Mouse (Mus musculus) megakaryocyte progenitor cell, adult 5-6 weeks (primary cell): ENCODE data around the gene Ssbp3. TPM values are rescaled to one million over a fixed set of nuclear protein-coding genes. Genes with fewer than 3 reads are reported as not detected.

Experiments
- ATAC-seq: replicated peaks from 2 replicates; pipeline ENCODE4 v1.8.0; 2016; ENCODE audit warnings: mild to moderate bottlenecking, moderate TSS enrichment, inconsistent platforms; ENCODE audit not compliant: poor library complexity
- total RNA-seq, 2 experiments: library from RNA; stranded (forward) in 1 of 2; stranded (reverse) in 1 of 2; fragments of 157-497, 149-512 nt in 1 of 2; fragments of 200-1000 nt in 1 of 2; gene quantifications; 2 replicates each; pipeline versions ENCODE4 v1.2.3 to v1.2.4; 2015 to 2017

Ssbp3 gene
- total RNA-seq, 2 experiments from 2014 or later: 16.0 to 36.5 TPM

GRCm38 (mm10) chr4:106958117-106958516 is 47.6 kb downstream of the Ssbp3 start:
- ATAC-seq: no peak

- ATAC-seq: no peak
These were observed 48.1 kb downstream of the Ssbp3 start for GRCm38 (mm10) chr4:106958561-106958960.

GRCm38 (mm10) chr4:106959506-106960302 is 49.2 kb downstream of the Ssbp3 start:
- no peak for ATAC-seq

- ATAC-seq: no peak
These were observed 50.0 kb downstream of the Ssbp3 start for GRCm38 (mm10) chr4:106960476-106960875.

- ATAC-seq: no peak
These were observed 50.8 kb downstream of the Ssbp3 start for GRCm38 (mm10) chr4:106961321-106961720.

- ATAC-seq: no peak
These were observed 53.9 kb downstream of the Ssbp3 start for GRCm38 (mm10) chr4:106964356-106964755.

- ATAC-seq: no peak
These were observed 54.5 kb downstream of the Ssbp3 start for GRCm38 (mm10) chr4:106964996-106965395.

- ATAC-seq: no peak
These were observed 55.9 kb downstream of the Ssbp3 start for GRCm38 (mm10) chr4:106966443-106966842.

GRCm38 (mm10) chr4:106968910-106969309 is 58.4 kb downstream of the Ssbp3 start:
- ATAC-seq: no peak

GRCm38 (mm10) chr4:106970786-106971185 is 60.3 kb downstream of the Ssbp3 start:
- ATAC-seq: peak; percentile 85

GRCm38 (mm10) chr4:106972061-106972460 is 61.6 kb downstream of the Ssbp3 start:
- no peak for ATAC-seq

- no peak for ATAC-seq
These were observed 62.2 kb downstream of the Ssbp3 start for GRCm38 (mm10) chr4:106972461-106973384.

GRCm38 (mm10) chr4:106975324-106975723 is 64.8 kb downstream of the Ssbp3 start:
- ATAC-seq: no peak

GRCm38 (mm10) chr4:106975890-106976289 is 65.4 kb downstream of the Ssbp3 start:
- no peak for ATAC-seq

- ATAC-seq: no peak
These were observed 66.1 kb downstream of the Ssbp3 start for GRCm38 (mm10) chr4:106976576-106976975.

- ATAC-seq: no peak
These were observed 66.7 kb downstream of the Ssbp3 start for GRCm38 (mm10) chr4:106977218-106977651.

- no peak for ATAC-seq
These were observed 67.9 kb downstream of the Ssbp3 start for GRCm38 (mm10) chr4:106978376-106978775.

- ATAC-seq: peak; percentile 65
These were observed 70.2 kb downstream of the Ssbp3 start for GRCm38 (mm10) chr4:106980669-106981068.

GRCm38 (mm10) chr4:106981385-106982103 is 71.0 kb downstream of the Ssbp3 start:
- peak; percentile 58 for ATAC-seq

- ATAC-seq: no peak
These were observed 72.0 kb downstream of the Ssbp3 start for GRCm38 (mm10) chr4:106982344-106983121.
